Mouse (Mus musculus) kidney, adult 2 months (tissue): ENCODE results near the gene Dlg2. TPM values are rescaled to one million over a fixed set of nuclear protein-coding genes. Genes with fewer than 3 reads are reported as not detected.

ENCODE experiments used
- DNase-seq: peaks from one replicate; pipeline ENCODE4 v3.0.0; 2021
- H3K27ac ChIP-seq: fragments of 200-500 bp; 2 replicates; pipeline ENCODE4 v1.5.1; 2012; ENCODE audit warnings: low read depth, low read length, control low read depth, inconsistent platforms; ENCODE audit not compliant: insufficient read depth
- H3K27me3 ChIP-seq: fragments of 200-500 bp; replicated peaks from 2 replicates; pipeline ENCODE4 v1.6.1; 2012; ENCODE audit warnings: mild to moderate bottlenecking, moderate library complexity, low read length, inconsistent platforms; ENCODE audit not compliant: control insufficient read depth, insufficient read depth
- H3K36me3 ChIP-seq: fragments of 200-500 bp; 2 replicates; pipeline ENCODE4 v1.6.1; 2012; ENCODE audit warnings: mild to moderate bottlenecking, moderate library complexity, low read length, inconsistent platforms; ENCODE audit not compliant: control insufficient read depth, insufficient read depth
- H3K4me1 ChIP-seq: fragments of 200-500 bp; 2 replicates; pipeline ENCODE4 v1.6.1; 2011; ENCODE audit warnings: low read length; ENCODE audit not compliant: control insufficient read depth, insufficient read depth
- H3K4me3 ChIP-seq: fragments of 200-500 bp; 2 replicates; pipeline ENCODE4 v1.5.1; 2011; ENCODE audit warnings: mild to moderate bottlenecking, low read depth, low read length, control low read depth; ENCODE audit not compliant: insufficient read depth
- CTCF ChIP-seq: fragments of 200-500 bp; conservative IDR thresholded peaks from 2 replicates; pipeline ENCODE4 v1.5.1; 2011; ENCODE audit warnings: low read depth, mild to moderate bottlenecking, control low read depth, low read length, moderate library complexity, mixed read lengths; ENCODE audit not compliant: insufficient read depth, insufficient read length
- POLR2A ChIP-seq: fragments of 200-500 bp; IDR thresholded peaks from one replicate; pipeline ENCODE4 v1.6.1; 2011; ENCODE audit warnings: low read depth, low read length, control low read depth
- WGBS: fragments of 180-500 bp; shearing (Covaris S2); methylation state at CpG from one replicate; pipeline ENCODE4 v1.1.7; 2018; 5-methylcytosine and 5-hydroxymethylcytosine counted together
- polyA plus RNA-seq: library from polyadenylated mRNA; depleted of rRNA; stranded (reverse); fragments of >200 nt; gene quantifications from 2 replicates; pipeline ENCODE4 v1.2.3, GENCODE M21; 2012

Gene Dlg2
- polyA plus RNA-seq, 1 experiment, result 2.1 TPM

GRCm38 (mm10) chr7:92044966-92045365, 1568.5 kb downstream of the Dlg2 start:
- 93% methylated on average over 1 of the region's 1 CpGs for WGBS
- H3K4me3 ChIP-seq, result no peak overlapping the region
- no peak for TF ChIP-seq POLR2A
- TF ChIP-seq CTCF, result no peak

GRCm38 (mm10) chr7:92047271-92047670, 1570.8 kb downstream of the Dlg2 start:
- TF ChIP-seq POLR2A (no peak), CTCF (no peak)
- no peaks in the 10 kb centered on the region for H3K4me1 ChIP-seq
- no peak for DNase-seq
- H3K27ac ChIP-seq, result no peak overlapping the region
- H3K4me3 ChIP-seq, result no peak overlapping the region
- 40% methylated on average over 2 of the region's 2 CpGs for WGBS
- H3K36me3 ChIP-seq, result no peaks in the 10 kb centered on the region
- no peaks in the 10 kb centered on the region for H3K27me3 ChIP-seq

More at GRCm38 (mm10) chr7:92044966-92045365, 1568.5 kb downstream of the Dlg2 start:
- no peak for DNase-seq
- H3K36me3 ChIP-seq, result no peaks in the 10 kb centered on the region
- H3K27ac ChIP-seq, result no peak overlapping the region
- no peaks in the 10 kb centered on the region for H3K4me1 ChIP-seq
- H3K27me3 ChIP-seq, result no peaks in the 10 kb centered on the region

- H3K4me3 ChIP-seq, result no peak overlapping the region
- no peak for TF ChIP-seq CTCF
- no peak for TF ChIP-seq POLR2A
- no peak for DNase-seq
- WGBS, result 84% methylated on average over 1 of the region's 1 CpGs
- H3K4me1 ChIP-seq, result no peaks in the 10 kb centered on the region
- no peaks in the 10 kb centered on the region for H3K27me3 ChIP-seq
- H3K27ac ChIP-seq, result no peak overlapping the region
- no peaks in the 10 kb centered on the region for H3K36me3 ChIP-seq
Observed at GRCm38 (mm10) chr7:92048876-92049275, 1572.4 kb downstream of the Dlg2 start.

GRCm38 (mm10) chr7:92066851-92067250, 1590.4 kb downstream of the Dlg2 start:
- Histone ChIP-seq H3K4me3 (no peak overlapping the region), H3K36me3 (no peaks in the 10 kb centered on the region), H3K4me1 (no peaks in the 10 kb centered on the region), H3K27ac (no peak overlapping the region), H3K27me3 (no peaks in the 10 kb centered on the region)
- TF ChIP-seq POLR2A, result no peak
- no peak for TF ChIP-seq CTCF
- no peak for DNase-seq
- 36% methylated on average over 4 of the region's 4 CpGs for WGBS

- WGBS, result 49% methylated on average over 3 of the region's 3 CpGs
- Histone ChIP-seq H3K4me1 (no peaks in the 10 kb centered on the region), H3K36me3 (no peaks in the 10 kb centered on the region), H3K27ac (no peak overlapping the region), H3K27me3 (no peaks in the 10 kb centered on the region), H3K4me3 (no peak overlapping the region)
- TF ChIP-seq CTCF (no peak), POLR2A (no peak)
- DNase-seq, result no peak
Observed at GRCm38 (mm10) chr7:92087429-92087828, 1611.0 kb downstream of the Dlg2 start.

- DNase-seq, result peak; percentile 65
- Histone ChIP-seq H3K4me1 (no peaks in the 10 kb centered on the region), H3K36me3 (no peaks in the 10 kb centered on the region), H3K27me3 (no peaks in the 10 kb centered on the region), H3K4me3 (no peak overlapping the region), H3K27ac (no peak overlapping the region)
- TF ChIP-seq CTCF (peak; percentile 92), POLR2A (no peak)
- WGBS, result 4% methylated on average over 3 of the region's 3 CpGs
Observed at GRCm38 (mm10) chr7:92093860-92094259, 1617.4 kb downstream of the Dlg2 start.

GRCm38 (mm10) chr7:92095198-92095597, 1618.7 kb downstream of the Dlg2 start:
- no peak overlapping the region for H3K27ac ChIP-seq
- no peaks in the 10 kb centered on the region for H3K27me3 ChIP-seq
- H3K4me3 ChIP-seq, result no peak overlapping the region
- no peaks in the 10 kb centered on the region for H3K4me1 ChIP-seq
- TF ChIP-seq CTCF (no peak), POLR2A (no peak)
- H3K36me3 ChIP-seq, result no peaks in the 10 kb centered on the region
- 68% methylated on average over 3 of the region's 3 CpGs for WGBS
- DNase-seq, result no peak
